Mouse (Mus musculus) Muller cell, postnatal 12 days (primary cell): ENCODE measurements around the gene Tekt3.

Experiments used
- DNase-seq: peaks from one replicate; pipeline ENCODE4 v3.0.0-alpha.2; 2015; ENCODE audit errors: inconsistent ontology term

Gene Tekt3

DNA sequence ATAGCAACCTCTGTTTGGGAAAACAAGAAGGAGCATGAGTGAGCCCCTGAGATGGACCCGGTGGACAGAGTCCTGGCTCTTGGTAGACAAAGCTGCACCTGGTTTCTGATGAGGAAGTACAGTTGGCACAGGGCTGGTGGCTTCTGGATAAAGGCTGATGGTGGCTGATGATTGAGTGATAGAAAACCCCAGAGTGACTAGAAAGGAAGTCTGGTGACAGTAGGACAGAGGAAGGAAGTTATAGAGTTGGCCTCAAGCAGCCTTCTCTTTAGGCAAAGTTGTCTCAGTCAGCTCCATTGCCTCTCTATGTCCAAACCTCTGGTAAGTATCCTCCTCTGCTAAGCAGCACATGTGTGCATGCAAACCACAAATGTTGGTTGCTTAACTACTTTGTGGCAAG is 1.5 kb upstream of the Tekt3 start:
- DNase-seq: no peak

DNA sequence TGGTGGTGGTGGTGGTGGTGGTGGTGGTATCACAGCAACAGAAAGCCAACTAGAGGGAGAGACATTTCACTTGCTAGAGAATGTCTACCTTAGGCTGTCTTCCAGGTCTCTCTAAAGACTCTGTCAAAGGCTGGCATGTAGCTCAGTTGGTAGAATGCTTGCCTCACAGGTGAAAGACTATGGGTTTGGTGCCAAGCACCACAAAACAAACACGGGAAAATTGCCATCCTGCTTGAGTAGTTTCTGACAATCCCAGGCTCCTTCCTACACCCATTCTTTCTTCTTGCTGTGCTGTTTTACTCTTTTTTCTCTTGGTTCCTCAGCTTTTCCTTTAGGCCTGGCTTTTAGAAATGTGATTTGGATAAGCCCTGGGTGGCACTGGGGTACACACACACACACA is 5.1 kb downstream of the Tekt3 start:
- no peak for DNase-seq

- DNase-seq: no peak
Measured at GRCm38 (mm10) chr11:63070081-63070480, 8.6 kb downstream of the Tekt3 start.

DNA sequence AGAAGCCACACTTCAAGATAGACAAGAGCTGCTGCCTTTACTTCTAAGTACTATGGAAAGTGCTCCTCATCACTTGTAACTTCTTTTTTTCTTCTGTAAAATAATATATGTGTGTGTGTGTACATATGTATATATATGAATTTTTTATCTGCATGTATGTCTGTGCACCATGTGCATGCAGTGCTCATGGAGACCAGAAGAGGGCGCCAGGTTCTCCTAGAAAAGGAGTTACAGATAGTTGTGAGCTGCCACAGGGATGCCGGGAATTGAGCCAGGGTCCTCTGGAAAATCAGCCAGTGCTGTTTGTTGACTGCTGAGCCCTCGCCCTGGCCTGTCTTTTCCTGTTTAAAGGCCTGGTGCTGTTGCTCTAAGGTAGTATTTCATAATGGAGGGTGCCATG is 23.1 kb downstream of the Tekt3 start:
- DNase-seq: no peak

DNA sequence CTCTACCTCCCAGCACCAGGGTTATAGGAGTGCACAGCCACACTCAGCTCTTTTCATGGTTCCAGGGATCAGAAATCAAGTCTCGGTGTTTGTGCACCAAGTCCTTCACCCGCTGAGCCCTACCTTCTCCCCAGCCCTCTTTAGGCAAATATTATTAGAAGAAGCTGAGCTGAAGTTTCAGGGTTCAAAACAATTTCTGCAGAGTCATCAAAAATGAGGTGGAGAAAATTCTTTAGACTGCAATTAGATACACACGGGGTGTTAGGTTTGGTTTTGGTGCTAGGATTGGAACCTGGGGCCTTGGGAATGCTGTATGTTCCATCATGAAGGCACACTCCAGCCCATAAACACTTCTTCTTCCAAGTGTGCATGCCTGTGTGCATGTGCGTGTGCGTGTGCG is 27.2 kb downstream of the Tekt3 start:
- DNase-seq: no peak

DNA sequence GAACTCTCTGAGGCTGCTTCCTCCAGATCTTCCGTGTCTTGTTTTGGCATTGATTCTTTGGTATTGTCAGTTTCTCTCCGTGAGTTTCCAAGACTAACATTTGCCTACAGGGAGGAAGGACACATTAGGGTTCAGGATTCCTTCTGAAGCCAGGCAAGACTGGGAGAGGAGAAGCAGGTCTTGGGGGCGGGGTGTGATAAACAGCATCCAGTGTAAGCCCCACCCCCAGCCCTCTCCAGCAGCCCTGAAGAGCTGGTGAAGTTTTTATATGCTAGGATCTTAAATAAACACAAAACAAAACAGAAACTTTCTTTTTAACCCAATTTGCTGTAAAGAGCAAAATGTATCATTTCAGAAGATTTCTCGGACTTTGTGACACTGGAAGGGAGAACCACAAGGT is 28.8 kb downstream of the Tekt3 start:
- DNase-seq: no peak

- DNase-seq: no peak
Measured at GRCm38 (mm10) chr11:63090986-63091385, 29.5 kb downstream of the Tekt3 start.

- DNase-seq: no peak
Measured at GRCm38 (mm10) chr11:63092271-63092670, 30.8 kb downstream of the Tekt3 start.

DNA sequence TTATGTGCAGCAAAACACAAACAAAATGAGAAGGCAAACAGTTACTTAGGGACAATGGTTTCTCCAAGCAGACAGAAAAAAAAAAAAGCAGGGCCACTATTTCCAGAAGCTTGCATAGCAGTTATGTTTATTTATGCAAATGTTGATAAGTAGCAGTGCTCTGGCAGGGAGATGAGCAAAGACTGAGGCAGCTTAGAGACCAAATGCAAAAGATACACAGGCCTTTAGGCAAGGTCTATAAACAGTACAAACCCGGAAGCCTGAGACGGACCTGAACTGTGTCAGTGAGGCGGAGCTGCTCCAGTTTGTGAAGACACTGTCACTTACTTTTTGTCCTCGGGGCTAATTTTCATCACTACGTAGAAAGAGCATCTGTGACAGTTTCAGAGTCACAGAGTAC is 32.1 kb downstream of the Tekt3 start:
- no peak for DNase-seq

DNA sequence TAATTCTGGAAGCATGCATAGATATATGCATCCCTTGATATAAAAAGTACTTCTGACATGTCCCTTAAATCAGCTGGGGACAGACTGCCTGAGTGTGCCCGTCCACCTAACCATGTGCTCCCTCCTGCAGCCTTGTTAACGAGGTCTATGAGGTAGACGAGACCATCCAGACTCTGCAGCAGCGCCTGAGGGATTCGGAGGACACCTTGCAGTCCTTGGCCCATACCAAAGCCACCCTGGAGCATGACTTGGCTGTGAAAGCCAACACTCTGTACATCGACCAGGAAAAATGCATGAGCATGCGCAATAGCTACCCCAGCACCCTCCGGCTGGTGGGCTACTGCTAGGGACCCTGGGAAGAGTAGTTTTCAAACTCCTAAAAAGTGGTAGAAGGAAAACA is 33.0 kb downstream of the Tekt3 start:
- DNase-seq: no peak

DNA sequence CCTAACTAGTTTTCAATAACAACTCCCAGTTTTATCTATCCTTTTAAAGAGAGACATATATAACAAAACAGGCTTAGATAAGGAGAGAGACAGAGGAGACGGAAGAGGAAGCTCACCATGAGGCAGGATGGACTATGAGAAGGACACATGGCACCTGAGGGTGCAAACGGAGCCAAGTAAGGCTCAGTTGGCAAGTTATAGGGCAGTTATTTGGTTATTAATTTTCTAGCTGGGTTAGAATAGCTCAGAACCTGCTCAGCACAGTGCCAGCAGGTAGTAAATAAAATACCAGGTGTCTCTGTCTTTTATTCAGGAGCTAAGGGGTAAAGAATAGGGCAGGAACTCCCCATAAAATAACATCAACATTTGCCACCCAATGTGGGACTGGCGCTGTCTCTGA is 36.6 kb downstream of the Tekt3 start:
- no peak for DNase-seq

DNA sequence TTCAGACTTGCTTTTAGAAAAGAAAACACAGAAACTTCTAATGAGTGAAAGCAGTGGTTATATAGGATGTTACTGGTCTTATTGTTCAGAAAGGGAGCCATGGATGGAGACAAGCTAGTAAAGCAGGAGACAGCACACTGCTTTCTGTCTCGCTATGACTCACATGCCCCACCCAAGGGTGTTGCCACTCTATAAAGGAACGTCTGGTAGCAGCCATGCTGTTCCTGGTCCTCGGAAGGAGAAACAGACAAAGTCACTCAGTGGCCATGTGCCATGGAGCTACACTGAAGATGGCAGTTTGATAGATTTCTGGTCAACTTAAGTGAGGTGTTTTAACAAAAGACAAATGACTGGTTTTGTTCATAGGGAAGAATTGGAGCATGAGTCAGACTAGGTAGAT is 37.9 kb downstream of the Tekt3 start:
- DNase-seq: no peak

- DNase-seq: no peak
Measured at GRCm38 (mm10) chr11:63103256-63103655, 41.8 kb downstream of the Tekt3 start.

DNA sequence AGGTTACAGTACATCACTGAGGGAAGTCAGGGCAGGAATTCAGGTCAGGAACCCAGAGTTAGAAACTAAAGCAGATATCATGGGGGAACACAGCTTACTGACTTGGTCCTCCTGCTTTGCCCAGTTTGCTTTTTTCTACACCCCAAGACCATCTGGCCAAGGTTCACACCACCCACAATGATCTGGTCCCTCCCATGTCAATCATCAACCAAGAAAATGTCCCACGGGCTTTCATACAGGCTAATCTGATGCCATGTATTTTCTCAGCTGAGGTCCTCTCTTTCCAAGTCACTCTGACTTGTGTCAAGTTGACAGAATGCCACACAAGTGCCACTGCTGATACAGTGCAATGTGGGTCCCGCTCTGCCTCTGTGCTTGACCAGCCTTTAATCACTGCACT is 42.6 kb downstream of the Tekt3 start:
- no peak for DNase-seq

GRCm38 (mm10) chr11:63109230-63109775 is 47.8 kb downstream of the Tekt3 start:
- no peak for DNase-seq

DNA sequence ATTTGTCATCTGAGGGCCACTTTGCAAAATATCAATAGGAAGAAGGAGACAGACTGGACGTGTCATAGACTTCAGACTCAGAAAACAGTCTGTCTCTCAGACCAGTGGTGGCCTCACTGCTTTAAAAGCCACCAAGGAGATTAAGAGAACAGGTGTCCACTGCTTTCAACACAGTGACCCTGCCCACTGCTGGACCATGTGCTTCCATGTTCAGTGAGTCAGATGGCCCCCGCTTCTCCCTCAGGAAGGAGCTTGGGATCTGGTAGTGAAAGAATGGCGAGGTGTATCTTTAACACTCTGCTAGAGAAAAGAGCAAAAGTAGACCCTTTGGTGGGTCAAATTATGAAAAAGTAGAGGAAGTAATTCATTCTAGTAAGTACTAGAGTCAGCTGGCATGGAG is 48.9 kb downstream of the Tekt3 start:
- no peak for DNase-seq

GRCm38 (mm10) chr11:63114807-63115641 is 53.6 kb downstream of the Tekt3 start:
- peak; percentile 92 for DNase-seq

- DNase-seq: no peak
Measured at GRCm38 (mm10) chr11:63116652-63117051, 55.2 kb downstream of the Tekt3 start.

GRCm38 (mm10) chr11:63117266-63117665 is 55.8 kb downstream of the Tekt3 start:
- no peak for DNase-seq

DNA sequence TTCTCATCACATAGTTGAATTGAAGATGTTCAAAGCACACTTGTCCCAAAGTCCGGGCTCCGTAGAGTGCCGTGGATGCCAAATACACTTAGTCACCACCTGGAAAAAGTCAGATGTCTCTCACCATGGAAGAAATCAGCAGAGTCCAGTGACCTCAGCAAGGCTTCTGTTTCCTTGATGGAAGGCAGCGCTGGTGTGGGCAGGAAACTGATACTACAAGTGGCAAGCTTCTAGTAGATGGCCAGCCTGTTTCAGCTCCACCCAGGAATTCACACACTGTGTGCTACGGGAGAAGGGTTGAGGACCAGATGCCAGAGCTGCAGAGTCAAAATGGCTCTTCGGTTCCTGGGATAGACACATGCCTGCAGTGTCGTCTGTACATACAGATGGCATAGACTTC is 58.3 kb downstream of the Tekt3 start:
- DNase-seq: no peak

DNA sequence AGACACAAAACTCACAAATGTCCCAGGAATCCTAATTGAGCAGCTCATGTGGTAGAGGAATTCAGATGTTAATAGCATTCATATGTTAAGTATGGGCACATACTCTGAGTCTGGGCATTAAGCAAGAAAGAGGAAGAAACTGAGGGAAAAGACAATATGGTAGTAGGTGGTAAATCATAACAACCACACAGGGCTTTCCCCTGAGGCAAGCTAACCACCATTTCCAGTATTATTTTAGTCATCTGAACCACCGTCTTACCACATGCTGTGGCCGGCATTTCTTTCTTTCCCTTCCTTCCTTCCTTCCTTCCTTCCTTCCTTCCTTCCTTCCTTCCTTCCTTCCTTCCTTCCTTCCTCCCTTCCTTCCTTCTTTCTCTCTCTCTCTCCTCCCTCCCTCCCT is 60.8 kb downstream of the Tekt3 start:
- no peak for DNase-seq

GRCm38 (mm10) chr11:63122776-63123350 is 61.4 kb downstream of the Tekt3 start:
- no peak for DNase-seq

DNA sequence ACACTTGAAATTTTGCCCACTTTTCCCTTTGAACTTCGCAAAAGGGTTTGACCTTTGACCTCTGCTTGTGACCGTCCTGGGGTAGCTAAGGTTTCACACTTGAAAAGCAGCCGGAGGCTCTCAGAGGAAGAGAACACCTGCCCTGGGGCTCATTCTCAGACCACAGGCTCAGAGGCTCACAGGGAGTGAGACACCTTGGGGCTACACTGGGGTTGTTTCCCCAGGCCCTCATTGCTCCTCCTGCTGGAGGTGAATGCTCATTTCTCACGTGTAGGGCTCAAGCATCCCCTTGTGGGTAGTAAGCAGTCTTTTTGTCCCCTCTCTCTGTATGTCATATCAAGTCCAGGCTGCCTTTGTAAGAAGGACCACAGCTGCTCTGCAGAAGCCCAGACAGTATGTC is 62.9 kb downstream of the Tekt3 start:
- peak; percentile 34 for DNase-seq
